Mouse (Mus musculus): ENCODE results near the gene Lamb3. TPM values are rescaled to one million over a fixed set of nuclear protein-coding genes. Genes with fewer than 3 reads are reported as not detected.

The Lamb3 gene
- polyA plus RNA-seq, 1 experiment from 2014 or later, result 1.5 TPM

DNA sequence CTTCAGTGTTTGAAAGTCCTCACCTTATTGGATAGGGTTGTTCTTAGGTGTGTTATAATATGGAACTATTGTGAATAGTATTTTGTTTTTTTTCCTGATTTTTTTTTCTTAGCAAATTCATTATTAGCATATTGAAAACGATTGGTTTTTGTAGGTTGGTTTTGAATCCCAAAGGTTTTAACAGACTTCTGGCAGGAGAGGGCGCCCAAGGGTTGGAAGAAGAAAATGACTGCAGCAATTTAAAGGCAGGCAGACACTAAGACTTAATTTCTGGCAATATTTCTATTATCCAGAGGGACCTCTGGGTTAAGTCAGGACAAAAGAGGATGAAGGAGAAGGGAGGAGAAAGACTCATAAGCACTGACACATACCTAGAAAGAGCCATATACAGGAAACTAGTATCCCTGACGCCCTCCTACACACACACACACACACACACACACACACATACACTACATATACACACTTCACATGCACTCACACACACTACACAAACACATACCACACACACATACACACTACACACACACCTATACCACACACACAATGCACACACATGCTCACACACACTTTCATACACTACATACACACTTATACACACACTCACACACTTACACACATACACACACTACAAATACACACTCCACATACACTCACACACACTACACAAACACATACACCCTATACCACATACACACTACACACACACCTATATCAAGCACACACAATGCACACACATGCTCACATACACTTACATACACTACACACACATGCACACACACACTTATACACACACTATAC lies 48.2 kb downstream of the Lamb3 start:
- TF ChIP-seq CTCF (IDR thresholded peaks at IDR 0.05; ENCODE audit: low read depth), result peak; percentile 66
- no peak for TF ChIP-seq EP300 (IDR thresholded peaks at IDR 0.05; ENCODE audit: low read depth)
- no peaks in the 10 kb centered on the region for H3K36me3 ChIP-seq (replicated peaks; ENCODE audit: insufficient read depth, low read length)
- WGBS (ENCODE audit: insufficient replicate concordance), result 31% methylated on average over 3 of the region's 3 CpGs
- no peak overlapping the region for H3K4me3 ChIP-seq (ENCODE audit: low read depth, low read length)
- H3K9ac ChIP-seq (replicated peaks), result no peak overlapping the region
- peak; percentile 74 for DNase-seq
- no peak; the same call in 1 of the 2 replicates for ATAC-seq
- no peaks in the 10 kb centered on the region for H3K27me3 ChIP-seq (ENCODE audit: insufficient read depth, low read length)
- no peak overlapping the region for H3K27ac ChIP-seq (ENCODE audit: low read depth)
- no peaks in the 10 kb centered on the region for H3K4me1 ChIP-seq (ENCODE audit: insufficient read depth)
- no peak overlapping the region for H3K4me2 ChIP-seq (ENCODE audit: low read depth, low read length)
- H3K9me3 ChIP-seq (ENCODE audit: low read length), result no peaks in the 10 kb centered on the region

DNA sequence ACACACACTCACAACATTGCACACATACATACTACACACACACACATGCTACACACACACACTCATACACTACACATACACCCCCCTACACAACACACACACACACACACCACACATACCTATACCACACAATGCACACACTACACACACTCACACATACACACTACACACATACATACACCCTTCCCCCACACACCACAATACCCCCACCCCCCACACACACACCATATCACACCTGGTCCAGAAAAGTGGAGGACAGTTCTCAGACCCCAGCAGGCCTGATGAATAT lies 48.7 kb downstream of the Lamb3 start:
- no peaks in the 10 kb centered on the region for H3K27me3 ChIP-seq (ENCODE audit: insufficient read depth, low read length)
- no peak for ATAC-seq
- no peak overlapping the region for H3K4me2 ChIP-seq (ENCODE audit: low read depth, low read length)
- H3K4me1 ChIP-seq (ENCODE audit: insufficient read depth), result no peaks in the 10 kb centered on the region
- no peaks in the 10 kb centered on the region for H3K9me3 ChIP-seq (ENCODE audit: low read length)
- H3K36me3 ChIP-seq (replicated peaks; ENCODE audit: insufficient read depth, low read length), result no peaks in the 10 kb centered on the region
- DNase-seq, result no peak
- no peak for TF ChIP-seq CTCF (IDR thresholded peaks at IDR 0.05; ENCODE audit: low read depth)
- TF ChIP-seq EP300 (IDR thresholded peaks at IDR 0.05; ENCODE audit: low read depth), result no peak
- H3K9ac ChIP-seq (replicated peaks), result no peak overlapping the region
- no peak overlapping the region for H3K4me3 ChIP-seq (ENCODE audit: low read depth, low read length)
- H3K27ac ChIP-seq (ENCODE audit: low read depth), result no peak overlapping the region

DNA sequence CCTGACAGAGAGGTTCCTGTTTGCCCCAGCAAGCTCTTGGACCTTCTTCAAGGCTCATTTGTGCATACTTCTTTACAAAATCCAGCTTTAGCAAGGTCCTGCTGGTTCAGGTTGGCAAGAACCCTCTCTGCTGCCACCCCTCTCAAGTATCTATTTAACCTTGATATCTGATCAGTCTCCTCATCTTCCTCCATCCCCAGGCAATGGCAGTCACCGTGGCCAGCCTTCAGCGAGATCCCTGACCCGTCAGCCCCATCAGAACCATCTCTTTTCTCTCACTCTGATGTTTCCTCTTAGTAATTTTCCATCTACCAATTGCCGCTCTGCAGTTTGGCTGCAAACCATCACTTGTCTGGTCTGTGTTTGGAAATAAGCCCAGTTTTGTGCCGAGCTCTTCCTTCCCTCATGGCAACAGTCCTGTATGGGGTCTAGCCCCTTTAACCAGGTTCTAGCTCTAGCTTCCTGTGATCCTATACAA lies 49.2 kb downstream of the Lamb3 start:
- no peaks in the 10 kb centered on the region for H3K9me3 ChIP-seq (ENCODE audit: low read length)
- H3K4me1 ChIP-seq (ENCODE audit: insufficient read depth), result 0 out of 2 replicates have a peak, but pooled peaks cover under 1% of the 10 kb centered on the region
- no peak overlapping the region for H3K4me2 ChIP-seq (ENCODE audit: low read depth, low read length)
- H3K27ac ChIP-seq (ENCODE audit: low read depth), result no peak overlapping the region
- H3K4me3 ChIP-seq (ENCODE audit: low read depth, low read length), result no peak overlapping the region
- no peaks in the 10 kb centered on the region for H3K27me3 ChIP-seq (ENCODE audit: insufficient read depth, low read length)
- TF ChIP-seq CTCF (IDR thresholded peaks at IDR 0.05; ENCODE audit: low read depth) (no peak), EP300 (IDR thresholded peaks at IDR 0.05; ENCODE audit: low read depth) (no peak)
- DNase-seq (no peak), ATAC-seq (no peak)
- H3K36me3 ChIP-seq (replicated peaks; ENCODE audit: insufficient read depth, low read length), result no peaks in the 10 kb centered on the region
- WGBS (ENCODE audit: insufficient replicate concordance), result 60% methylated on average over 5 of the region's 5 CpGs
- no peak overlapping the region for H3K9ac ChIP-seq (replicated peaks)

- TF ChIP-seq EP300 (IDR thresholded peaks at IDR 0.05; ENCODE audit: low read depth), result no peak
- no peak for TF ChIP-seq CTCF (IDR thresholded peaks at IDR 0.05; ENCODE audit: low read depth)
- H3K4me3 ChIP-seq (ENCODE audit: low read depth, low read length), result no peak overlapping the region
- H3K27ac ChIP-seq (ENCODE audit: low read depth), result no peak overlapping the region
- no peak overlapping the region for H3K4me2 ChIP-seq (ENCODE audit: low read depth, low read length)
- no peaks in the 10 kb centered on the region for H3K36me3 ChIP-seq (replicated peaks; ENCODE audit: insufficient read depth, low read length)
- 76% methylated on average over 9 of the region's 9 CpGs for WGBS (ENCODE audit: insufficient replicate concordance)
- no peak for ATAC-seq
- no peak overlapping the region for H3K9ac ChIP-seq (replicated peaks)
- peaks cover 13% of the 10 kb centered on the region; the same call in 1 of the 2 replicates for H3K4me1 ChIP-seq (ENCODE audit: insufficient read depth)
- H3K9me3 ChIP-seq (ENCODE audit: low read length), result no peaks in the 10 kb centered on the region
- DNase-seq, result no peak
- H3K27me3 ChIP-seq (ENCODE audit: insufficient read depth, low read length), result no peaks in the 10 kb centered on the region
These were observed 52.1 kb downstream of the Lamb3 start for GRCm38 (mm10) chr1:193259559-193259958.

GRCm38 (mm10) chr1:193261897-193262548 lies 54.5 kb downstream of the Lamb3 start:
- H3K4me3 ChIP-seq (ENCODE audit: low read depth, low read length), result no peak overlapping the region
- ATAC-seq, result peak; percentile 83
- H3K4me1 ChIP-seq (ENCODE audit: insufficient read depth), result peaks cover 13% of the 10 kb centered on the region; the same call in 1 of the 2 replicates
- no peak overlapping the region for H3K4me2 ChIP-seq (ENCODE audit: low read depth, low read length)
- no peaks in the 10 kb centered on the region for H3K27me3 ChIP-seq (ENCODE audit: insufficient read depth, low read length)
- H3K36me3 ChIP-seq (replicated peaks; ENCODE audit: insufficient read depth, low read length), result no peaks in the 10 kb centered on the region
- WGBS (ENCODE audit: insufficient replicate concordance), result 39% methylated on average over 7 of the region's 7 CpGs
- peak overlapping the region; percentile 60 for H3K27ac ChIP-seq (ENCODE audit: low read depth)
- no peaks in the 10 kb centered on the region for H3K9me3 ChIP-seq (ENCODE audit: low read length)
- DNase-seq, result no peak
- no peak overlapping the region for H3K9ac ChIP-seq (replicated peaks)
- TF ChIP-seq EP300 (IDR thresholded peaks at IDR 0.05; ENCODE audit: low read depth) (peak; percentile 50; the same call in 1 of the 2 replicates), CTCF (IDR thresholded peaks at IDR 0.05; ENCODE audit: low read depth) (no peak)

- no peaks in the 10 kb centered on the region for H3K36me3 ChIP-seq (replicated peaks; ENCODE audit: insufficient read depth, low read length)
- H3K4me2 ChIP-seq (ENCODE audit: low read depth, low read length), result no peak overlapping the region
- H3K27ac ChIP-seq (ENCODE audit: low read depth), result no peak overlapping the region
- DNase-seq (no peak), ATAC-seq (no peak)
- no peak overlapping the region for H3K4me3 ChIP-seq (ENCODE audit: low read depth, low read length)
- no peaks in the 10 kb centered on the region for H3K9me3 ChIP-seq (ENCODE audit: low read length)
- peaks cover 13% of the 10 kb centered on the region; the same call in 1 of the 2 replicates for H3K4me1 ChIP-seq (ENCODE audit: insufficient read depth)
- WGBS (ENCODE audit: insufficient replicate concordance), result 63% methylated on average over 8 of the region's 8 CpGs
- no peak overlapping the region for H3K9ac ChIP-seq (replicated peaks)
- no peaks in the 10 kb centered on the region for H3K27me3 ChIP-seq (ENCODE audit: insufficient read depth, low read length)
- TF ChIP-seq CTCF (IDR thresholded peaks at IDR 0.05; ENCODE audit: low read depth) (no peak), EP300 (IDR thresholded peaks at IDR 0.05; ENCODE audit: low read depth) (no peak)
These were observed 55.8 kb downstream of the Lamb3 start for GRCm38 (mm10) chr1:193263026-193263907.

Measured in liver, postnatal 0 days (tissue).